Mouse (Mus musculus) midbrain, embryonic 11.5 days (tissue): ENCODE measurements around the gene Ccdc8. TPM values are rescaled to one million over a fixed set of nuclear protein-coding genes. Genes with fewer than 3 reads are reported as not detected.
A peak's percentile ranks its signal among the peaks of the same experiment; 100 is the strongest.

Experiments used
- ATAC-seq: fragments of 200-750 bp; cut with Nextera tagmentation; 2 replicates; pipeline ENCODE4 v1.8.0; 2017; ENCODE audit warnings: moderate TSS enrichment, moderate library complexity; ENCODE audit not compliant: low FRiP score
- DNase-seq: peaks from one replicate; pipeline ENCODE4 v3.0.0; 2015; ENCODE audit warnings: low spot score; ENCODE audit errors: missing footprints
- H3K27ac ChIP-seq: fragments of 300-500 bp; sonication (generic); 2 replicates; pipeline ENCODE4 v1.5.1; 2014; ENCODE audit warnings: low read depth, low read length
- H3K27me3 ChIP-seq: fragments of 300-500 bp; sonication (generic); 2 replicates; pipeline ENCODE4 v1.6.1; 2014; ENCODE audit warnings: mild to moderate bottlenecking, low read length, moderate library complexity, mixed read lengths; ENCODE audit not compliant: control insufficient read depth, insufficient read depth
- H3K36me3 ChIP-seq: fragments of 300-500 bp; sonication (generic); 2 replicates; pipeline ENCODE4 v1.6.1; 2014; ENCODE audit warnings: mild to moderate bottlenecking, low read length, moderate library complexity, mixed read lengths; ENCODE audit not compliant: control insufficient read depth, insufficient read depth
- H3K4me1 ChIP-seq: fragments of 300-500 bp; sonication (generic); 2 replicates; pipeline ENCODE4 v1.6.1; 2014; ENCODE audit warnings: low read length; ENCODE audit not compliant: control insufficient read depth, insufficient read depth
- H3K4me2 ChIP-seq: fragments of 300-500 bp; sonication (generic); 2 replicates; pipeline ENCODE4 v1.6.1; 2014; ENCODE audit warnings: mild to moderate bottlenecking, moderate library complexity
- H3K4me3 ChIP-seq: fragments of 300-500 bp; sonication (generic); 2 replicates; pipeline ENCODE4 v1.5.1; 2014; ENCODE audit warnings: low read depth, low read length
- H3K9ac ChIP-seq: fragments of 300-500 bp; sonication (generic); 2 replicates; pipeline ENCODE4 v1.6.1; 2014; ENCODE audit warnings: low read length
- H3K9me3 ChIP-seq: fragments of 300-500 bp; sonication (generic); 2 replicates; pipeline ENCODE4 v1.6.1; 2016; ENCODE audit warnings: low read length; ENCODE audit not compliant: control insufficient read depth
- WGBS: fragments of 180-500 bp; shearing (Covaris S2); extraction: QIAGEN DNeasy Blood & Tissue Kit; methylation state at CpG from one replicate; pipeline ENCODE4 v1.1.7; 2014; 5-methylcytosine and 5-hydroxymethylcytosine counted together
- polyA plus RNA-seq: library from polyadenylated mRNA; unstranded; fragments of >200 nt; fragmentation: Nextera tagmentation; extraction: Ambion mirVana; gene quantifications from 2 replicates; pipeline ENCODE4 v1.2.1, GENCODE M21; 2014

The Ccdc8 gene
- 13.2 and 14.7 TPM in 2 replicates for polyA plus RNA-seq

DNA sequence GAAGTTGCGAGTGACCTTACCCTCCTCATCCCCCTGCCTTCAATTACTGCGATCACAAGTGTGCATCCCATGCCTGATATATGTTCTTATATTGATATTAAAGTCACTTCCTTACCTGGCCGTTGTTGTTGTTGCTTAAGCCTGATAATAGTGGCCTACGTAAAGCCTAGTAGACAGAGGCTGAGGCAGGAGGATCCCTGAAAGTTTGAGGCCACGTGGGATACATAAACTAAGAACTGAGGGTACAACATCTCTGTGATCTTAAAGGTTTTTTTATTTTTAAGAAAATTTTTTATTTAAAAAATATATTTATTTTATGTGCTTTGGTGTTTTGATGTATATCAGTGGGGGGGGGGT, at the start of gene Ccdc8:
Gene Ccdc8 (plus strand): TSS at position 258 of the 357 bp plus-strand sequence.
- H3K9me3 ChIP-seq, result no peaks in the 10 kb centered on the region
- peaks cover 39% of the 10 kb centered on the region for H3K4me1 ChIP-seq
- H3K4me2 ChIP-seq, result peak within 1 kb of the TSS; percentile 73
- peak within 1 kb of the TSS; percentile 68 for H3K27ac ChIP-seq
- H3K36me3 ChIP-seq, result no peaks in the 10 kb centered on the region; the same call in 1 of the 2 replicates
- DNase-seq (no peak), ATAC-seq (no peak)
- peak within 1 kb of the TSS; percentile 82 for H3K9ac ChIP-seq
- 93% methylated on average over 5 of the region's 5 CpGs for WGBS
- peak within 1 kb of the TSS; percentile 46; the same call in 1 of the 2 replicates for H3K4me3 ChIP-seq
- no peaks in the 10 kb centered on the region for H3K27me3 ChIP-seq

DNA sequence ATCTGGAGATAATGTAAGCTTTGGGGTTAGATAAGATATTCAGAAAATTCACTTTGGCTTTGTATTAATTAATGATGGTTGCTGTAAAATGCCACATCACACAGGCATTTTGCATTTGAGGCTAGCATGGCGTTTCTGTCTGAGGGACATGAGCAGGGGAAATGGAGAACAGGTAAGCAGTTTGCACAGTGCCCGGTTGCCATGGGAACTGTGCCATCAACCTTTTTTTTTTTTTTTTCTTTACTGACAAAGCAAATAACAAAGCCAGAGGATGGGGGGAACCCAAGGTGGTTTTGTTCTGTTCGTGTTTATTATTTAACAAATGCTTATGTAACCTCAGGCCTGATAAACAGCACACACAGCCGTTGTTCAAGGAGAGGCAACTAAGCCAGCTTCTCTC, 49.6 kb upstream of the Ccdc8 start:
- H3K4me1 ChIP-seq, result peaks cover 36% of the 10 kb centered on the region
- no peak overlapping the region for H3K4me2 ChIP-seq
- no peak for ATAC-seq
- H3K36me3 ChIP-seq, result no peaks in the 10 kb centered on the region
- H3K9me3 ChIP-seq, result no peaks in the 10 kb centered on the region
- H3K27me3 ChIP-seq, result peaks cover 31% of the 10 kb centered on the region
- WGBS, result 61% methylated on average over 4 of the region's 4 CpGs
- H3K9ac ChIP-seq, result no peak overlapping the region
- no peak overlapping the region for H3K27ac ChIP-seq
- no peak overlapping the region for H3K4me3 ChIP-seq
- DNase-seq, result no peak

DNA sequence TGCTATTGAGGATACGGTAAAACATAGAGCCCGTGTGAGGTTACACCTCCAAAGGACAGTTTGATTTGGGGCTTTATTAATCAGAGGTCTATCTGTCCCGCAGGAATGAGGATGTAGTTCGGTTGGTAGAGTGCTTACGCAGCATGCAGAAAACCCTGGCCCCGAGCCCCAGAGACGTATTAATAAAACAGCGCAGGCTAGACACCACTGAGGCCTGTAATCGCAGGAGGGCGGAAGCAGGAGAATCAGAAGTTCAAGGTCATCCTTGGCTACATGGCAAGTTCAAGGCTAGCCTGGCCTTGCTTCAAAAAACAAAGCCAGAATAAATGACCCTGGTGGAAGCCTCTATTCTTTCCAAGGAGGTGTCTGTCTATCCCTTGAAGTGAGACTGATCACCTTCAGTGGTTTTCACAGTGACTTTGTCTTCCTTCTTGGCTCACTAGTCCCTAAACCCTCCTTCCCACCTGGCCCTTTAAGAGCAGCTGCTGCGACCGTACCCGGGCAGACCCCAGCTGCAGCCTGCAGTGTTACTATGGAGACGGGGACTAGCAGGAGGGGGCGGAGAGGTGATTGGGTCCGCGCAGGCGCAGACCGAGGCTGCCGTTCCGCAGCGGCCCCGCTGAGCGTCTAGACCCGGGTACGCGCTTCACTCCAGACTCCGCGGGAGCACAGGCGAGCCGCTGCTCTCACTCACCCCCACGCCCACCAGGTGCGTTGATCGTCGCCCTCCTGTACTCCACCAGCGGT, 48.3 kb upstream of the Ccdc8 start, which contains the start of gene Pnmal2:
Gene Pnmal2 (plus strand): TSS at position 622 of the 747 bp plus-strand sequence.
- Histone ChIP-seq H3K4me1 (peaks cover 37% of the 10 kb centered on the region), H3K36me3 (no peaks in the 10 kb centered on the region), H3K4me2 (peak within 1 kb of the TSS; percentile 83), H3K9ac (peak within 1 kb of the TSS; percentile 80), H3K9me3 (no peaks in the 10 kb centered on the region), H3K27ac (peak within 1 kb of the TSS; percentile 57), H3K4me3 (peak within 1 kb of the TSS; percentile 62), H3K27me3 (peaks cover 44% of the 10 kb centered on the region)
- ATAC-seq (peak; percentile 92), DNase-seq (peak; percentile 99)
- 14% methylated on average over 36 of the region's 36 CpGs for WGBS

DNA sequence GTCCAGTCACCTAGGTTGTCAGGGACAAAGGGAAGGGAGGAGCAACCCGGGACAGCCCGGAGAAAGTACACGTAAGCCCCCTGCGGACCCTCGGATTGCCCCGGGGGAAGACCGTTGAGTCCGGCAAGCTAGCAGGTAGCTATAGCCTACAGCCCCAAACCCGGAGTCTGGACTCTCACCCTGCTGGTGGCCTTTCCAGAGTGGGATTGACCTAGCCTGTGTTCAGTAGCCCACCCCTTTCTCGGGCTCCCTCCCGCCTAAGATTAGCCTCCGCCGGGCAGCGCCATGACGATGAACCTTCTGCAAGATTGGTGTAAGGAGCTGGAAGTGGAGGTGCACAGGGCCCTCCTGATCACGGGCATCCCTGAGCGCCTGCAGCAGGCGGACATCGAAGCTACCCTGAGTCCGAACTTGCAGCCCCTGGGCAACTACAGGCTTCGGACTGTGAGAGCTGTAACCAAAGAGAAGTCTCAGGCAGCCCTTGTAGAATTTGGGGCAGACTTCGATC, 47.6 kb upstream of the Ccdc8 start:
- under 1% methylated on average over 22 of the region's 22 CpGs for WGBS
- H3K36me3 ChIP-seq, result no peaks in the 10 kb centered on the region
- H3K4me1 ChIP-seq, result peaks cover 40% of the 10 kb centered on the region
- H3K4me2 ChIP-seq, result peak overlapping the region; percentile 83
- ATAC-seq, result no peak
- no peaks in the 10 kb centered on the region for H3K9me3 ChIP-seq
- H3K4me3 ChIP-seq, result peak overlapping the region; percentile 62
- DNase-seq, result no peak
- H3K9ac ChIP-seq, result peak overlapping the region; percentile 80
- H3K27ac ChIP-seq, result peak overlapping the region; percentile 57
- H3K27me3 ChIP-seq, result peaks cover 51% of the 10 kb centered on the region

DNA sequence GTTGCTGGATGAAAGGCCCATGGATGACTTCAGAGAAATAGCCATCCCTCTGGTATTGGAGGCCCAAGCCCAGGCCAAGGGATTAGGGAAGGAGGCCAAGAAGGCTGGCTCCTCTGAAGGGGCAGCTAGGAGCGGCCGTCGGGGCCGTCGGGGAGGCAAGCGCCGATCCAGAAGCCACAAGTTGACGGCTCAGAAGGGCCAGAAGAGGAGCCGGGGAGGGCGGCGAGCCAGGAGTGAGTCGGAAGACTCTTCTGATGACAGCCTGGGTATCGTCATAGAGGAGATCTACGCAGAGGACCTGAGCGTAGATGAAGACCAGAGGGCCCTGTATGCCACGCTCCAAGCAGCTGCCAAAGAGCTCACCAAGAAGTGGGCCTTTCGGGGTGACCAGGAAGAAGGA, 47.1 kb upstream of the Ccdc8 start:
- peak; percentile 90 for DNase-seq
- Histone ChIP-seq H3K9me3 (no peaks in the 10 kb centered on the region), H3K4me2 (peak overlapping the region; percentile 83), H3K27me3 (peaks cover 54% of the 10 kb centered on the region), H3K4me1 (peaks cover 38% of the 10 kb centered on the region), H3K9ac (peak overlapping the region; percentile 80), H3K27ac (no peak overlapping the region), H3K4me3 (peak overlapping the region; percentile 62), H3K36me3 (no peaks in the 10 kb centered on the region)
- no peak for ATAC-seq
- 10% methylated on average over 17 of the region's 17 CpGs for WGBS

DNA sequence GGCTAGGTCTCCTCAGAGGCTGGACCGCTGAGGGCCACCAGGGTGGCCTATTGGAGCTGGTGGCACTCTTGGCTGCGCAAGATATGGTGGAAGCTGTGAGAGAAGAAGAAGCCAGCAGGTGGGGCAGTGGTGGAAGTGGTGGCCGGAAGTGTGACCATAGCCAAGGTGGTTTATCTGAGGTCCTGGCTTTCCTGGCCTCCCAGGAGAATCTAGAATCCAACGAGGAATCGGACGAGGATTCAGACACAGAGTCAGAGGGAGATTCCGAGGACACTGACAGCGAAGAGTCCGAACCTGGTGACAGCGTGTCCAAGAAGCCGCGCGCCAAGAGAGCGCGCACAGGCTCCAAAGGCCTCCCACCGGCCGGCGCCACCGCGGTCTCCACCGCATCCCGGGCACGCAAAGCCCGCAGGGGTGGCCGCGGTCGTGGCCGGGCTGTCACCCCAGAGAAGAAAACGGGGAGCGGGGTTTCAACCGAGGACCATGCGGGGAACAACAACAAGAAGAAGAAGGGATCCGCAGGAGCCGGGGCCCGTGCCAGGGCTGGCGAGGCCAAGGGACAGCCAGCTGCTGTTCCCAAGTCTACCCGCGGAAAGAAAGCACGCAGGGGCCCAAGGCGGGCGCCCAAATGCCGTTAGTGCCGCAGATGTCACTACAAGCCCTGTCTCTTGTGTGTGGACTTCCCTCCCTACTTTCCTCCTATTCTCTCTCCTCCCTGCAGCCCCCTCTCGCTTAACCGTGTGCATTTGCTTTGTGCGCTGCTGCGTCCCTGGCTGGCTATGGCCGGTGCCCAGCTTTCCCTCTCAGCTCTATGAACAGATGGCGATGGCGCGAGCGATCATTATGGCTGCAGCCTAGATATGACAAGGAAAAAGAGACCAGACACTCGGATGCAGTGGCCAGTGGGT, 45.8 kb upstream of the Ccdc8 start:
- H3K27ac ChIP-seq, result no peak overlapping the region
- whole genome bisulfite sequencing, result 2% methylated on average over 53 of the region's 53 CpGs
- H3K9ac ChIP-seq, result peak overlapping the region; percentile 37
- no peaks in the 10 kb centered on the region for H3K9me3 ChIP-seq
- peaks cover 56% of the 10 kb centered on the region for H3K27me3 ChIP-seq
- no peaks in the 10 kb centered on the region for H3K36me3 ChIP-seq
- no peak for ATAC-seq
- H3K4me2 ChIP-seq, result peak overlapping the region; percentile 62
- peak; percentile 93 for DNase-seq
- H3K4me3 ChIP-seq, result peak overlapping the region; percentile 39
- peaks cover 38% of the 10 kb centered on the region for H3K4me1 ChIP-seq

DNA sequence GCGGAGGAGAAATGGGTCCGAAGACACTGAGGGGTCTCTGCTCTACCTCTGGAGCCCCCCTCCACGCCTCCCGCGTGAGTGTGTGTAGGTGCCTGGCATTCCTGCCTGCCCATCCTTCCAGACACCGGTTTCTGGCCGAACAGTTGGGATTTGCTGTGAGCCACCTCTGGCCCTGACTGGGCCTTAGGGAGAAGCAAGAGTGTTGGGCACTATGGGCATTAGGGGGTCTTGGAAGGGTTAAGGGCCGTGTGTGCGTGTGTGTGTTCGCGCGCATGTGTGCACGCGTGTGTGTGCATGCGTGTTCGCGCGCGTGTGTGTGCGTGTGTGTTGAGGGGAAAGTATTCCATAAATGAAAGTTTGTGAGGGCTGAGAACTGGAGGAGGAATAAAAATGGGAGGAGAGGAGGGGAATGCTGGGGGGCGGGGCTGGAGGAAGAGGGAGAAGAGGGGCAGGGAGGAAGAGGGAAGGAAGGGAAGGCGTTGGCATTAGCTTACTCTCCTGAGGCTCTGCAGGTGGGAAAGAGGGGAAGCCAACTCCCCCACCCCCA, 45.1 kb upstream of the Ccdc8 start:
- peaks cover 38% of the 10 kb centered on the region for H3K4me1 ChIP-seq
- H3K9me3 ChIP-seq, result no peaks in the 10 kb centered on the region
- no peaks in the 10 kb centered on the region for H3K36me3 ChIP-seq
- peak overlapping the region; percentile 39 for H3K4me3 ChIP-seq
- H3K27me3 ChIP-seq, result peaks cover 56% of the 10 kb centered on the region
- ATAC-seq (no peak), DNase-seq (no peak)
- peak overlapping the region; percentile 37 for H3K9ac ChIP-seq
- WGBS, result 16% methylated on average over 21 of the region's 22 CpGs
- peak overlapping the region; percentile 62 for H3K4me2 ChIP-seq
- no peak overlapping the region for H3K27ac ChIP-seq

DNA sequence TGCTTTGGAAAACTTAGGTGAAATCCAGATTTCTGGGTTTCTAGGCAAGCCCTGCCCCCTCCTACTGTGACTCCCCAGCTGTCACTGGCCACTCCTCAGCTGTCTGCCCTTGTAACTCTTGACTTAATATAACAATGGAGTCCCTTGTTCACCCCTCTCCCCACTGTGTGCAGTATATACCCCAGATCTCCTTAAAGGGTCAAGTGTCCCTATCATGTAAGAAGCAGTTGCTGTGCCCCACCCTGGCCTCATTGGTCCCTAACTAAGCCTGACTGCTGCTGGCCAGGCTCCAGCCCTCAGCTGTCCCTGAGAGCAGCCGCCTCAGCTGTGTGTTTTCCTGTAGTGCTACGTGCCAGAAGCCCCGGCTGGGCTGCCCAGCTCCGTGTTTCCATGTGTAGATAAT, 44.5 kb upstream of the Ccdc8 start:
- Histone ChIP-seq H3K36me3 (no peaks in the 10 kb centered on the region), H3K27ac (no peak overlapping the region), H3K27me3 (peaks cover 56% of the 10 kb centered on the region), H3K9ac (peak overlapping the region; percentile 36; the same call in 1 of the 2 replicates), H3K4me3 (peak overlapping the region; percentile 39), H3K9me3 (no peaks in the 10 kb centered on the region), H3K4me2 (peak overlapping the region; percentile 62), H3K4me1 (peaks cover 38% of the 10 kb centered on the region)
- WGBS, result 7% methylated on average over 4 of the region's 4 CpGs
- ATAC-seq (no peak), DNase-seq (peak; percentile 88)
